Mouse (Mus musculus) spleen, adult 2 months (tissue): Measurements from ENCODE around the gene Trip10.

Experiments
- CTCF ChIP-seq: fragments of 200-500 bp; IDR thresholded peaks from 2 replicates; pipeline ENCODE4 v1.5.1; 2011; ENCODE audit warnings: mild to moderate bottlenecking, inconsistent platforms; ENCODE audit not compliant: insufficient read depth, insufficient read length, insufficient replicate concordance; ENCODE audit errors: extremely low read depth
- POLR2A ChIP-seq: fragments of 200-500 bp; IDR thresholded peaks from 2 replicates; pipeline ENCODE4 v1.6.1; 2011; ENCODE audit warnings: low read depth, low read length, inconsistent platforms

- no peak for TF ChIP-seq CTCF
- TF ChIP-seq POLR2A: no peak
These were observed 57.8 kb downstream of the Trip10 start for GRCm38 (mm10) chr17:57307074-57307473.
